Mouse (Mus musculus) left cerebral cortex, adult 18-20 months (tissue): ENCODE data around the gene Sncg. TPM values are rescaled to one million over a fixed set of nuclear protein-coding genes. Genes with fewer than 3 reads are reported as not detected.
A peak's percentile ranks its signal among the peaks of the same experiment; 100 is the strongest.

ENCODE experiments used
- DNase-seq, 2 experiments: peaks; one replicate each; pipeline ENCODE4 v3.0.0; 2021 to 2022; ENCODE audit warnings: low spot score in 2 of 2, mixed read lengths in 1 of 2
- total RNA-seq, 2 experiments: library from RNA; stranded (reverse); gene quantifications; 2 replicates each; pipeline ENCODE4 v1.2.3; 2021

The Sncg gene
- total RNA-seq, 2 experiments from 2014 or later: 5.4 to 5.8 TPM

DNA sequence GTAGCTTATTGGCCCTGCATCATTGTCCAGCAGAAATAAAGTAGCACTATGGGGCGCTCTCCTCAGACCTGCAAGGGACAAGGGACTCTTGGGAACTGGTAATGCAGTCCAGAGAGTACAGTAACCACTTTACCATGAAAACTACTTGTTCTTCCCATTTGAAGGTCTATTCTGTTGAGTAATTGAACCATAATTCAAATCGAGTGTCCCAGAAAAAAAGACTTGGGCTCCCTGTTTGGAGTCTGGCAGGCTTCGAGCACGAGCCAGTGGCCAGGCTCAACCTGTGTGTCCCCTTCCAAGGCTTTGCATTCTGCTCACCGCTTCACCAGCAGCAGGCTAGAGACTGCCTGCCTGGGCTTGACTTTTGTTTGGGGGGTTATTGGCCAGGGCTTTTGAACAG lies 30.2 kb downstream of the Sncg start:
- no peak for DNase-seq

DNA sequence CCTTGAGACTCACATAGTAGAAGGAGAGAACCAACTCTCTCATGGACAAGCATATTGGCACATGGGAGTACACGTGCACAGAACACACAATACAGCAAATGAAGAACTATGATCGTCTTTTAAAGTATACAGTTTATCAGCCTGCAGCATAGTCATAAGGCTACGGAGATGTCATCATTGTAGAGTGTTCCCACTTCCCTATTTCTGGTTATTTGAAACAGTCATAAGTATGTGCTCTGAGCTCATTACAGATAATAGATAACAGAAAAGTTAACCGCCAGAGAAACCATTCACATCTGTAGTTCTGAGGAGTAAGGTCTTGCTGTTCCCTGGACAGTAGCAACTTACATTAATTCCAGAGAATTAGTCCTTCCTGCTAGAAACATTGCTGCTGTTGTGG lies 31.5 kb downstream of the Sncg start:
- no peak for DNase-seq

DNA sequence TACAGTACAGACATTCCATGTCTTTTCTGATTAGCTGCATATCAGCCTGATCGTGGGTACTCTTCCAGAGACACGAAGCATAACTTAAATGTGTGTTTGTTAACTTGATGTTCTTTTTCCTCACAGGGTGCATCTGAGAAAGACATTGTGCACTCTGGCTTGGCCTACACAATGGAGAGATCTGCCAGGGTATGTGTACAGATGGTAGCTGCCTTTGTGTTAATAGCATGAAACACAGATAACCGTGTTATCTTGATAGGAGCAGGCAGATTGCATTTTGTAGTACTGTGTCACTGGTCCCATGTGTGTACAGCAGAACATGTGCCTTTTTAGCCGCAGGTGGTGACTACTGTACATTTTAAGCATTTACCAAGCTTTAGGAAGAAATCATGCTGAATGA lies 32.6 kb downstream of the Sncg start:
- DNase-seq: no peak

DNA sequence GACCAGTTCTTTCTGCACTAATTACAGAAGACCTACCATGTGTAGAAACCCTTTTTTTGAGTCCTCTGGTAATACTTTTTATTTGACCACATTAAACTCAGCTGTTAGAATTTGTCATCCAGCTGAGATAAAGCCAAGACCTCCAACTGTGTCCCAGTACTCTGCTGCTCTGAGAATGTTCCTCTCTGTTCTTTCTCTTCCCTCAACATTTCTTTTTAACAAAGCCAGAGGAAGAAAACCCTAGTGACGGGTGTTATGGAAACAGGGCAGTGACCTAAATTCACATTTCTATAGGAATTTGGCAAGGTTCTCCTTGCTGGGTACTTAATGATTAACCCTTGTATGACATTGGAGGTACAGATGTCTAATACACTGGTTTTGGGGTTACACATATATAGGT lies 35.1 kb downstream of the Sncg start:
- DNase-seq: no peak

DNA sequence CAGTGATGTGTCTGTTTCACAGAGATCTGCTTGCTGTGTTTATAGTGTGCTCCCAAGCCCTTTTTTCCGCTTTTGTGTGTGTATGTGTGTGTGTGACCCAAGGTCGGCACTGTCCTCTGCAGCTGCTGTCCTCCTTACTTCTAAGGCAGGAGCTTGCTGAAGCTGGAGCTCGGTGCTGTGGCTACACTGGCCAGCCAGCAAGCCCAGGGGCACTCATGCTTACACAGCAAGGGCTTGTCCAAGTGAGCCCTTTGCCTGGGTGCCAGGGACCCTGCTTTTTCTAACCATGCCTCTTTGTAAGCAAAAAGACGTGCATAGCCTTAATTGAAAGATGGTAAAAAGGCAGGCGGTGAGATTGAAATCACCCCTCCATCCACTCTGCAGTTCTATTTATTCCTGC lies 42.1 kb downstream of the Sncg start:
- DNase-seq: peak in 1 of 2 experiments; percentile 29

DNA sequence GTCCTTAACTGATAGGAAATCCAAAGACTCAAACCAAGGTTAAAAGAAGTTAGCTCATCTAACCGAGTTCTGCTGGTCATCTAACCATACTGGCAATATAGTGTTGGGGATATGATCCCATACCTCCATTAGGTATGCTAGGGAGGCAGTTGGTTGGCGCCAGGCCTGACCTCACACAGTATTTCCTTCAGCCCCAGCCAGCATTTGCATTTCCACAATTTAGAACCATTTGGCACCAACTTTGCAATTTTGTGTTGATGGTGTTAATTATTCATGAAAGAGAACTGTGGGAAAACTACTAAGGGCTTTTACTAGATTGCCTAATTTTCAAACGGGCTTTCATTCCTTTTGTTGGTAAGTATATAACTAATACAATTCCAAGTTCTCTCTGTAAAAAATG lies 42.7 kb downstream of the Sncg start:
- no peak for DNase-seq

DNA sequence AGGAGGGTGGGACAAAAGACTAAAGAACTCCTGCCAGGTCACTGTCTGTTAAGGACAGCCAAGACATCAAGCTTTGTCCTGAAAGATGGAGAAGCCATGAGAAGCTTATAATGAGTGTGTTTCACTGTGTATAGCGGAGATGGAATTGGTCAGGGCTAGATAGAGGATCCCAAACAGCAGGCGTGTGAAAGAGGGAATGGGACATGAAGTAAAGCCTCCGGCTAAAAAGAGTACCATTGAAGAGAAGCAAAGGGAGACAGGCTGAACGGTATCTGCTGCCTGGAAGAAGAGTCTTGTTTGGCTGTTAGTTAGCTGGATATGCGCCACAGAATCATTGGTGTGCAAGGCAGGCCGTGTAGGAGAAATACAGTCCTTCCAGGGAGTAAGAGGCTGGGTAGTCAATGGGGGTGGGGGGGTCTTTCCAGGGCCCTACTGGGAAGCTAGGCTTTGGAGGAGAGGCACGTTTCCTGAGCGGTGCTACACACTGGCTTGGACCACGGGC lies 43.9 kb downstream of the Sncg start:
- no peak for DNase-seq

DNA sequence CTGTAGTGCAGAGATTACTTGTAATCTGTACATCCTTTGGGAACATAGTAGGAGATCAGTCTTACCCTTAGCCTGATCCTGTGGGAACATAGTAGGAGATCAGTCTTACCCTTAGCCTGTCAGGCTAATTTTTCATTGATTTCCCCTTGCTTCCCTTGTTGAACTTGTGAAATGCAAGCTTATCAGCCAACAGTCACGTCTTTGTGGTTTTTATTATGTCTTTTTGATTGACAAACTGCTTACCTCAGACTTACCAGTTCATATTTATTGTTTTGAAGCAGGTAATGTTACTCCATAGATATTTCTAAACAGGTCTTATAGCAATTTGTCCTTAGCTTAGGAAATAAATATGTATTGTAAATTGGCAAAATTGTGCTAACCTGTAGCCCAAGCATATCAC lies 47.0 kb downstream of the Sncg start:
- DNase-seq: no peak

DNA sequence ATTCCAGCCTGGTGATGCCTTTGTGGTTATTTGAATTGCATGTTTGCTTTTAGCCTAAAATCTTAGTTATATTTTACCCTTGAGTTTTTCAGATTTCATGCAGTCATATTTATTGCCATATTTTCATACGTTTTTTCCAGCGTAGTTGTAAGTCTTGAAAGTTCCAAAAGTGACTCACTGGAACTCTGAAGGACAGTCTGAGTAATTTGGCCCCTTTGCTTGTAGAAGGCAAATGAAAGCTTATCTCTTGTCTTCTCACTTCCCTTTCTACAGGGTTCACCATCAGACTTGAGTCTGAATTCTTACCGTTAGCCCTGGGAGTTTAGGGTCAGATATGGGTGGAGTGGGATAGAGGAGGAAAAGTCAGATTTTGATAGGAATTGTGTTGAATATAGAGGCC lies 48.0 kb downstream of the Sncg start:
- no peak for DNase-seq

DNA sequence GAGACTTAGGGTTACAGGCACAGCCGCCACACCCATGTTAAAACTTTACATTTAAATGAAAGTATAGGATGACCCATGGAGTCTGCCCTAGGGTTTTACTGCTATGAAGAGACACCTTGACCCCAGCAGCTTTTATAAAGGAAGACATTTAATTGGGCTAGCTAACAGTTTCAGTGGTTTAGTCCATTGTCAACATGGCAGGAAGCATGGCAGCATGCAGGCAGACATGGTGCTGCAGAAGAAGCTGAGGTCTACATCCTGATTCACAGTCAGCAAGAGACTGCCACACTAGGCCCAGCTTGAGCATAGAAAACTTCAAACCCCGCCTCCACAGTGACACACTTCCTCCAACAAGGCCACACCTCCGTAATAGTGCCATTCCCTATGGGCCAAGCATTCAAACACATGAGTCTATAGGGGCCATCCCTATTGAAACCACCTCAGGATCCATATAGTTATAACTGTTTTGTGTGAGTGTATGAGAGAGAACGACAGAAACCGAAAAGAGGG lies 51.0 kb downstream of the Sncg start:
- DNase-seq: no peak

Other genes starting within 250 kb of the Sncg start
- not detected for gene Npy4r, start 222.3 kb downstream of the Sncg start, total RNA-seq
- gene Gprin2, start 173.1 kb downstream of the Sncg start, total RNA-seq: 1 to 10 TPM; 3.1 to 3.7 TPM
- under 1 TPM; 0.37 to 0.66 TPM for gene Syt15, start 155.2 kb downstream of the Sncg start, total RNA-seq
- 10 to 100 TPM in 1 of 2 experiments, 1 to 10 TPM in 1; 10.0 to 11.9 TPM for gene Shld2, start 64.3 kb downstream of the Sncg start, total RNA-seq
- gene Glud1, start 64.1 kb downstream of the Sncg start, total RNA-seq: 100 to 1,000 TPM; 270 to 302 TPM
- not detected for gene Fam25c, start 19.4 kb downstream of the Sncg start, total RNA-seq
- gene Mmrn2, start 676 bp upstream of the Sncg start, total RNA-seq: 1 to 10 TPM; 4.0 to 4.3 TPM
- gene Bmpr1a, start 128.6 kb upstream of the Sncg start, total RNA-seq: 10 to 100 TPM; 32.8 to 33.6 TPM
- gene 9230112D13Rik, start 148.0 kb upstream of the Sncg start, total RNA-seq: not detected
- 1 to 10 TPM; 2.2 to 3.1 TPM for gene Ldb3, start 213.9 kb upstream of the Sncg start, total RNA-seq
- not detected for gene Opn4, start 225.4 kb upstream of the Sncg start, total RNA-seq